Mouse (Mus musculus) liver, postnatal 0 days (tissue): ENCODE measurements at regions not wholly inside any gene's neighbourhood (a gene's known extent, or its start where the extent isn't known, plus 50 kb on each side); places are given as distances from the start of the nearest gene placed in this dataset.

Experiments used
- CTCF ChIP-seq: sonication (generic); IDR thresholded peaks from 2 replicates; pipeline ENCODE4 v1.5.1; 2016; ENCODE audit warnings: antibody characterized with exemption, low read depth
- EP300 ChIP-seq: IDR thresholded peaks from 2 replicates; pipeline ENCODE4 v1.6.1; 2016; ENCODE audit warnings: antibody characterized with exemption, low read depth, mild to moderate bottlenecking

DNA sequence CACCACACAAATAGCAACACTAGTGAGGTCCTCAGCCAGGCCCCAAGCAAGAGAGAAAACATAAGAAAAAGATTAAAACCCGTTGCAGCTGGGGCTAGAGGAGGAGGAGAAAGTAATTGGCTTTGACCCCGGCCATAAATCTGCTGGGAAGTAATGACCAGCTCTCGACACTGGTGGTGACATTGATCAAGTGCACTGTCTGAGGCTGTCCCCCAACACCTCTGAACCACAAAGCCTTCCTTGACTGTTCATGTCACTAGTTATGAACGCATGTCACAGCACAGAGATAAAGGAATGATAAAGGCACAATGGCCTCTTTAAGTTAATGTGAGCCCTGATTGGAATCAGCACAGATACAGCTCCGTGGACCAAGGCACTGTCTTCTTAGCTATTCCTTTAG is 640.1 kb downstream of the Dok5 start:
- no peak for TF ChIP-seq CTCF
- TF ChIP-seq EP300 = no peak
